Mouse (Mus musculus) small intestine, adult 2 months (tissue): Measurements from ENCODE around the gene Fbn1.

ENCODE experiments used
- CTCF ChIP-seq: fragments of 200-500 bp; IDR thresholded peaks from 2 replicates; pipeline ENCODE4 v1.5.1; 2012; ENCODE audit warnings: low read depth, mild to moderate bottlenecking, control low read depth, inconsistent platforms, low read length, moderate library complexity, mixed read lengths; ENCODE audit not compliant: insufficient replicate concordance, insufficient read length; ENCODE audit errors: extremely low read depth
- POLR2A ChIP-seq: fragments of 200-500 bp; IDR thresholded peaks from 2 replicates; pipeline ENCODE4 v1.6.1; 2012; ENCODE audit warnings: low read depth, mild to moderate bottlenecking, control low read depth, inconsistent platforms, low read length, moderate library complexity

DNA sequence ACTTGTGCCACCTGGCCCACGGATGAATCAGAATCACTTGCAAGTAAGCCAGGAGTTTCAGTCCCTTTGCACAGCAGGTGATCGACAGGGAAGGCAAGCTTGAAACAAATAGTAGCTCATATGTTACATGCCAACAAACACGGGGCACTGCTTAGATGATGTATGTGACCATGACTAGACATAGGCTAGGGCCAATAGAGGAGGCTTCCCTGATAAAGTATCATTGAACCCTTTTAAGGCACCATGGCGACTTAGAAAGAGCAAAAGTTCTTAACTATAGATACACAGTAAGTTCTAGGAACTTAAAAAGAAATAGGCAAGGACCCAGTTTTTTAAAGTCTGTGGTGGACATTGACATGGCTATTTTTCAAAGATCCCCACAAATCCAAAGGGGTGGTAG lies at the start of gene Fbn1:
- no peak for TF ChIP-seq CTCF
- TF ChIP-seq POLR2A = no peak
